In genomic region chr6:136804705-136805408, GRCm38 (mm10) we compare ENCODE assay signal across 1 mouse cellular context.
TF ChIP-seq lines count a peak whose summit lies in the region.

No protein-coding gene starts in this region.

TF ChIP-seq in CH12.LX, 34 proteins besides CTCF, POLR2A, EP300 and RAD21:
- peak; percentile 40; the same call in 1 of the 2 replicates for TF ChIP-seq ZNF384 (IDR thresholded peaks at IDR 0.05; ENCODE audit: low read depth, low read length)
- TF ChIP-seq RCOR1 (conservative IDR thresholded peaks at IDR 0.05; ENCODE audit: low read depth, low read length), result peak; percentile 14; the same call in 1 of the 2 replicates
- TF ChIP-seq MYC (IDR thresholded peaks at IDR 0.05; ENCODE audit: low read depth, low read length), result peak; percentile 66
- TF ChIP-seq UBTF (IDR thresholded peaks at IDR 0.05; ENCODE audit: low read depth, low read length), result no peak
- TF ChIP-seq GABPA (IDR thresholded peaks at IDR 0.05; ENCODE audit: insufficient replicate concordance, low read depth, low read length), result no peak
- 0 out of 2 replicates have a peak, but pooled peaks have one; percentile 38 for TF ChIP-seq NELFE (IDR thresholded peaks at IDR 0.05; ENCODE audit: low read depth, low read length)
- TF ChIP-seq CHD2 (IDR thresholded peaks at IDR 0.05; ENCODE audit: low read length), result peak; percentile 9; the same call in 1 of the 2 replicates
- TF ChIP-seq HCFC1 (IDR thresholded peaks at IDR 0.05; ENCODE audit: low read depth, low read length), result no peak; the same call in 1 of the 2 replicates
- TF ChIP-seq TCF12 (IDR thresholded peaks at IDR 0.05; ENCODE audit: low read depth, low read length), result no peak
TF ChIP-seq in CH12.LX: peak in this region for 5.
